In the genomic region with DNA sequence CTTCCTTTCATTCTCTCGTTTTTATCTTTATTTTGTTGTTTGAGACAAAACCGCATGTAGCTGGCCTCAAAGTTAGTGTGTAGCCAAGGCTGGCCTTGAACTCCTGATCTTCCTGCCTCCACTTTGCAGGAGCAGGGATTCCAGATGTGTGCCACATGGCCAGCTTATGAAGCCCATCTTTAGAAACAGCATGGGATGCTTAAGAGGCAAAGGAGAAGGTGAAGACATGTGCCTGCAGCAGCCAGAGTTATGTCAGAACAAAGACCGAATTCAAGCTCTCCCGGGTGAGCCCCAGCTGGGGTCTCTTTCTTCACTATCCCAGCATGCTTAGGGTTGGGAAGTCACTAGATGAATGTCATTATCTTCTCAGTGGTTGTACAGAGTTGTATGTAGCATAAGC, we compare ENCODE assay signal across 20 mouse cellular contexts. TPM values are rescaled to one million over a fixed set of nuclear protein-coding genes. Genes with fewer than 3 reads are reported as not detected.
A peak's percentile ranks its signal among the peaks of the same experiment; 100 is the strongest.
DNase-seq lines count a peak whose midpoint lies in the region; ATAC-seq and TF ChIP-seq lines count a peak whose summit lies in the region.
"Had no signal": no experiment of that assay in that cellular context is flagged by ENCODE, and none has a peak within 500 bp of the region (broad histone marks: within the 10 kb centered on the region; RNA-seq: fewer than 3 reads in every experiment).

No protein-coding gene starts in this region.

- DNase-seq in forebrain, postnatal 0 days: no peak
- DNase-seq in forebrain, embryonic 10.5 days (ENCODE audit: extremely low spot score, low spot score): no peak
- no peak for DNase-seq in layer of hippocampus, adult 2 months (ENCODE audit: low spot score in 2 of 2)
- no peak for DNase-seq in layer of hippocampus, adult 9-10 months (ENCODE audit: low spot score)
- DNase-seq in right cerebral cortex, postnatal 10 days (ENCODE audit: low spot score in 2 of 2): peak; percentile 57 to 59
- DNase-seq in right cerebral cortex, adult 2 months (ENCODE audit: low spot score in 2 of 2): no peak
- DNase-seq in thymus, adult 18-20 months: no peak
- DNase-seq: adrenal gland, postnatal 14 days; gastrocnemius, postnatal 14 days; heart, adult 18-20 months; kidney, adult 11 months; kidney, postnatal 36 days; lung, embryonic 14.5 days had no signal

- no peak for TF ChIP-seq CTCF in forebrain, postnatal 0 days (IDR thresholded peaks at IDR 0.05; ENCODE audit: low read depth)
- TF ChIP-seq CTCF in layer of hippocampus, adult 2 months (conservative IDR thresholded peaks at IDR 0.05): no peak

- H3K9ac ChIP-seq in forebrain, postnatal 0 days: no peak overlapping the region
- H3K9ac ChIP-seq: heart, embryonic 12.5 days; kidney, embryonic 15.5 days; limb, embryonic 15.5 days; liver, embryonic 14.5 days; lung, embryonic 14.5 days; neural tube, embryonic 12.5 days had no signal

- no peak overlapping the region for H3K27ac ChIP-seq in forebrain, postnatal 0 days (ENCODE audit: low read depth, low read length)
- no peak overlapping the region for H3K27ac ChIP-seq in forebrain, embryonic 10.5 days
- peak overlapping the region; percentile 81 for H3K27ac ChIP-seq in layer of hippocampus, adult 2 months
- H3K27ac ChIP-seq: kidney, embryonic 15.5 days; limb, embryonic 15.5 days; liver, embryonic 14.5 days; neural tube, embryonic 12.5 days had no signal

- H3K27me3 ChIP-seq in forebrain, postnatal 0 days (ENCODE audit: insufficient read depth, low read length): no peaks in the 10 kb centered on the region
- H3K27me3 ChIP-seq in forebrain, embryonic 10.5 days (ENCODE audit: poor library complexity, severe bottlenecking): no peaks in the 10 kb centered on the region
- H3K27me3 ChIP-seq: heart, embryonic 12.5 days; kidney, embryonic 15.5 days; limb, embryonic 15.5 days; neural tube, embryonic 12.5 days had no signal

- no peaks in the 10 kb centered on the region for H3K4me1 ChIP-seq in forebrain, postnatal 0 days (ENCODE audit: insufficient read depth)
- peaks cover 16% of the 10 kb centered on the region for H3K4me1 ChIP-seq in forebrain, embryonic 10.5 days
- H3K4me1 ChIP-seq: heart, embryonic 12.5 days; kidney, embryonic 15.5 days; limb, embryonic 15.5 days; neural tube, embryonic 12.5 days had no signal

- H3K36me3 ChIP-seq in forebrain, postnatal 0 days (ENCODE audit: insufficient read depth): no peaks in the 10 kb centered on the region
- no peaks in the 10 kb centered on the region for H3K36me3 ChIP-seq in forebrain, embryonic 10.5 days (replicated peaks)
- H3K36me3 ChIP-seq: heart, embryonic 12.5 days; kidney, embryonic 15.5 days; limb, embryonic 15.5 days; neural tube, embryonic 12.5 days had no signal

- ATAC-seq in forebrain, postnatal 0 days: peak; percentile 61
- ATAC-seq: CD4-positive, CD25-positive, alpha-beta regulatory T cell, adult 4 months had no signal

- WGBS in forebrain, postnatal 0 days: 58% methylated on average over 4 of the region's 4 CpGs
- 76% methylated on average over 4 of the region's 4 CpGs for WGBS in forebrain, embryonic 10.5 days

- no peak overlapping the region for H3K4me3 ChIP-seq in forebrain, postnatal 0 days (ENCODE audit: low read depth, low read length)
- H3K4me3 ChIP-seq in forebrain, embryonic 10.5 days: no peak overlapping the region
- H3K4me3 ChIP-seq in layer of hippocampus, adult 2 months: no peak overlapping the region
- H3K4me3 ChIP-seq: heart, embryonic 12.5 days; kidney, embryonic 15.5 days; limb, embryonic 15.5 days; megakaryocyte, embryonic 14.5 days; neural tube, embryonic 12.5 days had no signal

- H3K4me2 ChIP-seq in forebrain, postnatal 0 days (ENCODE audit: low read depth): no peak overlapping the region
- H3K4me2 ChIP-seq: heart, embryonic 12.5 days; kidney, embryonic 15.5 days; limb, embryonic 15.5 days; lung, embryonic 14.5 days; neural tube, embryonic 12.5 days had no signal

- no peaks in the 10 kb centered on the region for H3K9me3 ChIP-seq in forebrain, postnatal 0 days (ENCODE audit: low read length)
- H3K9me3 ChIP-seq in forebrain, embryonic 10.5 days: no peaks in the 10 kb centered on the region
- H3K9me3 ChIP-seq: heart, embryonic 12.5 days; kidney, embryonic 15.5 days; limb, embryonic 15.5 days; megakaryocyte, embryonic 14.5 days; neural tube, embryonic 12.5 days had no signal

RNA-seq across cellular contexts. Expression of a gene that starts 46.7 kb away (rescaled TPM):
- 7.3 and 8.6 TPM in 2 replicates for total RNA-seq in forebrain, postnatal 0 days (2014; rRNA removed)
- polyA plus RNA-seq in forebrain, postnatal 0 days (2015; fragmentation: Nextera tagmentation; extraction: Ambion mirVana): 7.9 and 9.2 TPM in 2 replicates
- polyA plus RNA-seq in forebrain, embryonic 10.5 days (2016; fragmentation: Nextera tagmentation; extraction: Ambion mirVana): 95.4 and 96.4 TPM in 2 replicates
- 1 to 10 TPM; 3.2 to 4.1 TPM for total RNA-seq in layer of hippocampus, adult 2 months (2021)

Comparison
In these comparisons a context has a peak if more than half of its experiments do, and no peak if none do; other contexts are left out.
1. DNase-seq: peak in right cerebral cortex, postnatal 10 days (2 of 2); none in forebrain, postnatal 0 days (single experiment), forebrain, embryonic 10.5 days (single experiment), layer of hippocampus, adult 2 months (0 of 2), layer of hippocampus, adult 9-10 months (single experiment), right cerebral cortex, adult 2 months (0 of 2) and thymus, adult 18-20 months (0 of 2).